Mouse (Mus musculus): ENCODE measurements around the gene Cmip. TPM values are rescaled to one million over a fixed set of nuclear protein-coding genes. Genes with fewer than 3 reads are reported as not detected.

Cmip gene
- polyA plus RNA-seq, 1 experiment: 53.1 TPM

- H3K4me1 ChIP-seq (ENCODE audit: control insufficient read depth, insufficient read depth, low read length): no peaks in the 10 kb centered on the region
- TF ChIP-seq POLR2A (IDR thresholded peaks at IDR 0.05; ENCODE audit: borderline replicate concordance, extremely low read depth, low read depth, low read length) (no peak), CTCF (IDR thresholded peaks at IDR 0.05; ENCODE audit: insufficient read depth, low read length) (no peak)
- no peak overlapping the region for H3K4me3 ChIP-seq (replicated peaks; ENCODE audit: extremely low read depth, low read depth, low read length)
- no peak for DNase-seq
- 83% methylated on average over 5 of the region's 5 CpGs for WGBS
Measured at GRCm38 (mm10) chr8:117240326-117240725, 16.5 kb upstream of the Cmip start.

DNA sequence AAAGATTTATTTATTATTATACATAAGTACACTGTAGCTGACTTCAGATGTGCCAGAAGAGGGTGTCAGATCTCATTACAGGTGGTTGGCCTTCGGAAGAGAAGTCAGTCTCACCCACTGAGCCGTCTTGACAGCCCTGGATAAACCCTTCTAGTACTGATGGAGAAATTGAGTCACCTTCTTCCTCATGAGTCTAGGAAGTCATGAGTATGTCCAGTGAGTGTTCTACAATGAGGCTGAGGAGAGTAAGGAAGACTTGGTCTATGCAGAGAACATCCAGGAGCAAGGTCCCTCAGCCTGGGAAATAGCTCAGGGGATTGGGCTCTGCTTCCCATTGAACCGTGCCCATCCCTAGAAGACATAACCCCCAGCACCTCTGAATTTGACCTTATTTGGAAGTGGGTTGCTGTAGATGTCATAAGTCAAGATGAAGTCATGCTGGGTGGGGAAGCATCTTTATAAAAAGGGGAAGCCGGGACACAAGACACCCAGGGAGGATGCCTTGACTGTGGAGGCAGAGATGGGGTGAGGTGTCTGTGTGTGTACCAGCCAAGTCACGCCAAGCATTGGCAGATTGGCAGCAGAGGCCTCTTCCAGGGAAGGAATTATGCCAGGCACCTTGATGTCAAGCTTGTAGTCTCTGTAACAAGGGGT is 15.9 kb upstream of the Cmip start:
- DNase-seq: no peak
- TF ChIP-seq POLR2A (IDR thresholded peaks at IDR 0.05; ENCODE audit: borderline replicate concordance, extremely low read depth, low read depth, low read length) (no peak), CTCF (IDR thresholded peaks at IDR 0.05; ENCODE audit: insufficient read depth, low read length) (no peak)
- Histone ChIP-seq H3K4me1 (ENCODE audit: control insufficient read depth, insufficient read depth, low read length) (no peaks in the 10 kb centered on the region), H3K4me3 (replicated peaks; ENCODE audit: extremely low read depth, low read depth, low read length) (no peak overlapping the region)
- 74% methylated on average over 5 of the region's 5 CpGs for WGBS

- H3K4me1 ChIP-seq (ENCODE audit: control insufficient read depth, insufficient read depth, low read length): no peaks in the 10 kb centered on the region
- WGBS: 49% methylated on average over 3 of the region's 3 CpGs
- TF ChIP-seq POLR2A (IDR thresholded peaks at IDR 0.05; ENCODE audit: borderline replicate concordance, extremely low read depth, low read depth, low read length) (no peak), CTCF (IDR thresholded peaks at IDR 0.05; ENCODE audit: insufficient read depth, low read length) (no peak)
- no peak overlapping the region for H3K4me3 ChIP-seq (replicated peaks; ENCODE audit: extremely low read depth, low read depth, low read length)
- no peak for DNase-seq
Measured at GRCm38 (mm10) chr8:117241848-117242247, 15.0 kb upstream of the Cmip start.

- H3K4me1 ChIP-seq (ENCODE audit: control insufficient read depth, insufficient read depth, low read length): no peaks in the 10 kb centered on the region
Measured at GRCm38 (mm10) chr8:117242286-117242685, 14.6 kb upstream of the Cmip start.

DNA sequence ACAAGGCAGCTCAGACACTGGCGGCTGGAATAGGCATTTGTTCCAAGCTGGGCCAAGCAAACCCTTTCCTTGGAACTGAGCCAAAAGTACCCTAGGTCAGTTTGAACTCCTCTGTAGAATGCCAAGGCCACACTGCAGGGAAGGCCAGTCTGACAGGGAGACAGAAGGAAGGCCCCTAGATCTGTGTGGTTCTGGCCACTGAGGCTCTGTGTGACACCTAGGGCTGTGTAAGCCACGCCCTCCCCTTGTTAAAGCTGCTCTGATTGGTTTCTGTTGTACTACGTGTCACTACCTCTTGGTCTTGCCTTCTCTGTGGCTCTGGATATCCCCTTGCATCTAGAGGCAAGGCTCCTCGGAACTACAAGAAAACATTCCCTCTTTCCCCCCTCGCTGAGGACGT is 12.3 kb upstream of the Cmip start:
- H3K4me1 ChIP-seq (ENCODE audit: control insufficient read depth, insufficient read depth, low read length): no peaks in the 10 kb centered on the region
- TF ChIP-seq CTCF (IDR thresholded peaks at IDR 0.05; ENCODE audit: insufficient read depth, low read length) (no peak), POLR2A (IDR thresholded peaks at IDR 0.05; ENCODE audit: borderline replicate concordance, extremely low read depth, low read depth, low read length) (no peak)
- H3K4me3 ChIP-seq (replicated peaks; ENCODE audit: extremely low read depth, low read depth, low read length): no peak overlapping the region
- no peak for DNase-seq
- 71% methylated on average over 6 of the region's 6 CpGs for WGBS

More at GRCm38 (mm10) chr8:117242286-117242685, 14.6 kb upstream of the Cmip start:
- DNase-seq: no peak
- H3K4me3 ChIP-seq (replicated peaks; ENCODE audit: extremely low read depth, low read depth, low read length): no peak overlapping the region
- 65% methylated on average over 6 of the region's 6 CpGs for WGBS
- TF ChIP-seq POLR2A (IDR thresholded peaks at IDR 0.05; ENCODE audit: borderline replicate concordance, extremely low read depth, low read depth, low read length) (no peak), CTCF (IDR thresholded peaks at IDR 0.05; ENCODE audit: insufficient read depth, low read length) (no peak)

DNA sequence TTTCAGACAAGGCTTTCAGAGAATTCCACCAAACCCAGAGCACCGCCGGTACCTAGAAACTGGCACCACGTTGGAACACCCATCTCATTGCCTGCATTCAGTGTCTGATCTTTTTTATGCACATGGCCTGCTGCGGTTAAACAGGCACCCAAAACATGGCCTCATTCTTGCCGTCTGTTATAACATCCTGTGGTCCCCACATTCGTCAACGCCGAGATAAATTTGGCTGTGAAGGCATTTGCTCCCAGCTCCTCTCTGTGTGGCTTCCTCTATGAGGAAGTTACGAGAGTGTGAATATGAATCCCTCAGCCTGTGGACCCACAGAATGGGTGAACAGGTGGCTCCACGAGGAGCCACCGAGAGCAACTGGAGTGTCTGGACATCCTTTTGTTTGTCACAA is 8.5 kb upstream of the Cmip start:
- DNase-seq: no peak
- no peak overlapping the region for H3K4me3 ChIP-seq (replicated peaks; ENCODE audit: extremely low read depth, low read depth, low read length)
- 47% methylated on average over 11 of the region's 11 CpGs for WGBS
- H3K4me1 ChIP-seq (ENCODE audit: control insufficient read depth, insufficient read depth, low read length): no peaks in the 10 kb centered on the region
- TF ChIP-seq CTCF (IDR thresholded peaks at IDR 0.05; ENCODE audit: insufficient read depth, low read length) (no peak), POLR2A (IDR thresholded peaks at IDR 0.05; ENCODE audit: borderline replicate concordance, extremely low read depth, low read depth, low read length) (no peak)

- TF ChIP-seq POLR2A (IDR thresholded peaks at IDR 0.05; ENCODE audit: borderline replicate concordance, extremely low read depth, low read depth, low read length) (no peak), CTCF (IDR thresholded peaks at IDR 0.05; ENCODE audit: insufficient read depth, low read length) (no peak)
- no peak for DNase-seq
- WGBS: 62% methylated on average over 7 of the region's 7 CpGs
- no peak overlapping the region for H3K4me3 ChIP-seq (replicated peaks; ENCODE audit: extremely low read depth, low read depth, low read length)
- no peaks in the 10 kb centered on the region for H3K4me1 ChIP-seq (ENCODE audit: control insufficient read depth, insufficient read depth, low read length)
Measured at GRCm38 (mm10) chr8:117251086-117251681, 5.7 kb upstream of the Cmip start.

DNA sequence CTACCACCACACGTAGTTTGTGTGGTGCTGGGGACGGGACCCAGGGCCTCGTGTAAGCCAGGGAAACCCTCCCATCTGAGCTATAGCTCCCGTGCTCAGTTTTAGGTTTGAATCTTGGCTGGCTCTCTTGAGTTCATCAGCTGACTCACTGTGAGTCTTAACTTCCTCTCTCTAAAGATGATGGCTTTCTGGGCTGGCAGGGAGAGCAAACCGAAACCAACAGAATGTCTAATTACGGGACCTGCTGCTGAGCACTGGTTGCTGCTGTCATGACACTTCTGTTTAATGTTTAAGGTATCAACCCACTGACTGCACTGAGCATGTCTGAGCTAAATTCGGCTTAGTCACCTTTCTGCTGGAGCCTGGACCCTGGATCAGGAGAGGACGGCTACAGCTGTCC is 4.2 kb upstream of the Cmip start:
- Histone ChIP-seq H3K4me1 (ENCODE audit: control insufficient read depth, insufficient read depth, low read length) (no peaks in the 10 kb centered on the region), H3K4me3 (replicated peaks; ENCODE audit: extremely low read depth, low read depth, low read length) (no peak overlapping the region)
- no peak for TF ChIP-seq CTCF (IDR thresholded peaks at IDR 0.05; ENCODE audit: insufficient read depth, low read length)
- no peak for TF ChIP-seq POLR2A (IDR thresholded peaks at IDR 0.05; ENCODE audit: borderline replicate concordance, extremely low read depth, low read depth, low read length)
- no peak for DNase-seq
- WGBS: 87% methylated on average over 8 of the region's 8 CpGs

GRCm38 (mm10) chr8:117253390-117254269 is 3.2 kb upstream of the Cmip start:
- no peak for DNase-seq
- no peak for TF ChIP-seq POLR2A (IDR thresholded peaks at IDR 0.05; ENCODE audit: borderline replicate concordance, extremely low read depth, low read depth, low read length)
- no peak for TF ChIP-seq CTCF (IDR thresholded peaks at IDR 0.05; ENCODE audit: insufficient read depth, low read length)
- H3K4me3 ChIP-seq (replicated peaks; ENCODE audit: extremely low read depth, low read depth, low read length): no peak overlapping the region
- 80% methylated on average over 17 of the region's 17 CpGs for WGBS
- peaks cover 3% of the 10 kb centered on the region for H3K4me1 ChIP-seq (ENCODE audit: control insufficient read depth, insufficient read depth, low read length)
